Mouse (Mus musculus) ES-E14 (cell line): Measurements from ENCODE around the gene Smchd1.

Experiments used
- CHD2 ChIP-seq: IDR thresholded peaks from 2 replicates; pipeline ENCODE4 v1.6.1; 2014; ENCODE audit warnings: mild to moderate bottlenecking, low read depth, low read length, inconsistent platforms
- HCFC1 ChIP-seq: IDR thresholded peaks from 2 replicates; pipeline ENCODE4 v1.6.1; 2012; ENCODE audit warnings: low read length, inconsistent platforms, borderline replicate concordance; ENCODE audit not compliant: insufficient read depth
- MAFK ChIP-seq: IDR thresholded peaks from 2 replicates; pipeline ENCODE4 v1.6.1; 2014; ENCODE audit warnings: mild to moderate bottlenecking, low read depth, low read length, inconsistent platforms; ENCODE audit not compliant: insufficient read depth
- ZC3H11A ChIP-seq: IDR thresholded peaks from 2 replicates; pipeline ENCODE4 v1.6.1; 2012; ENCODE audit warnings: low read depth, mild to moderate bottlenecking, inconsistent platforms, low read length, borderline replicate concordance
- ZNF384 ChIP-seq: IDR thresholded peaks from 2 replicates; pipeline ENCODE4 v1.6.1; 2012; ENCODE audit warnings: low read depth, low read length, inconsistent platforms

DNA sequence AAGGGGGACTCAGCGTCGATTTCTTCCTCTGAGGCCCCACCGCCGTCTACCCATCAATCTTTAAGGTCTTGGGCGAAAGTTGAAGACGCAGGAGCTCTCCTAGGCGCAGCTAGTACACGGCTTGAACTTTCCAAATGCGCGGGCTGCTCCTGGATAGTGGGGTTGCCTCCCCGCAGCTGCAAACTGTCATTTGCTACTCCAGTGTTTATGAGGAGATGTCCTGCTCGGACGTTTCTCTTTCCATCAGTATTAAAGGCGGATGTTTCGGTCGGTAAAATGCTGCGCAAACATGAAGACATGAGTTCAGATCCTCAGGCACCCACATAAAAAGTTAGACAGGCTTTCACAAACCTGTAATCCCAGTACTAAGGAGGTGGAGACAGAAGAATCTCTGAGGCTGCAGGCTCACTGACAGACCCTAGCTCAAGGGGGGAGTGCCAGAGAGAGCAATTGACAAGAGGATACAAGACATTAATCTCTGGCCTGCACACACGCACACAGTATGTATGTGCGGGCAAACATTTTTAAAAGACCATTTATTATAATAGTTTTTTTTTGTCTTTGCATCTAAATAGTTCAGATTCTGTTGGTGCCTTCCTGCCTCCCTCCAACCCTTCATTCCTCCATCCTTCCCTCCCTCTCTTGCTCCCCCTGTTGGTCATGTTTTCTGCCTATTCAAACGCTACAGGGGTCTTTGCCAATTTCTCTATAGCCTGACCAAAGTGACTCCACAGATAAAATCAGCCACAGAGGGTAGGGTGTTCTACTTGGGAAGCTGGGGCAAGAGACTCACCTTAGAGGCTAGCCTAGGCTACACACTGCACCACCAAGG lies 163.6 kb downstream of the Smchd1 start, which contains the start of gene Emilin2:
- TF ChIP-seq MAFK, result no peak
- TF ChIP-seq HCFC1, result no peak
- no peak for TF ChIP-seq ZNF384
- TF ChIP-seq ZC3H11A, result no peak
- TF ChIP-seq CHD2, result no peak
